Mouse (Mus musculus) stomach, embryonic 15.5 days (tissue): ENCODE results near the gene Akap8. TPM values are rescaled to one million over a fixed set of nuclear protein-coding genes. Genes with fewer than 3 reads are reported as not detected.

ENCODE experiments used
- ATAC-seq: fragments of 200-750 bp; cut with Nextera tagmentation; 2 replicates; pipeline ENCODE4 v1.8.0; 2017; ENCODE audit warnings: low read depth, moderate number of reproducible peaks, moderate TSS enrichment; ENCODE audit not compliant: insufficient read depth, low FRiP score
- H3K27ac ChIP-seq: fragments of 300-500 bp; sonication (generic); 2 replicates; pipeline ENCODE4 v1.5.1; 2015; ENCODE audit warnings: mild to moderate bottlenecking, inconsistent platforms
- H3K27me3 ChIP-seq: fragments of 300-500 bp; sonication (generic); replicated peaks from 2 replicates; pipeline ENCODE4 v1.6.1; 2015; ENCODE audit warnings: inconsistent platforms
- H3K36me3 ChIP-seq: fragments of 300-500 bp; sonication (generic); 2 replicates; pipeline ENCODE4 v1.6.1; 2015; ENCODE audit warnings: inconsistent platforms
- H3K4me1 ChIP-seq: fragments of 300-500 bp; sonication (generic); 2 replicates; pipeline ENCODE4 v1.6.1; 2015; ENCODE audit warnings: inconsistent platforms
- H3K4me2 ChIP-seq: fragments of 300-500 bp; sonication (generic); 2 replicates; pipeline ENCODE4 v1.6.1; 2015; ENCODE audit warnings: mild to moderate bottlenecking, inconsistent platforms
- H3K4me3 ChIP-seq: fragments of 300-500 bp; sonication (generic); replicated peaks from 2 replicates; pipeline ENCODE4 v1.5.1; 2015; ENCODE audit warnings: inconsistent platforms
- H3K9ac ChIP-seq: fragments of 300-500 bp; sonication (generic); 2 replicates; pipeline ENCODE4 v1.6.1; 2015; ENCODE audit warnings: inconsistent platforms
- H3K9me3 ChIP-seq: fragments of 300-500 bp; sonication (generic); 2 replicates; pipeline ENCODE4 v1.6.1; 2016; ENCODE audit warnings: inconsistent platforms
- WGBS: fragments of 180-500 bp; shearing (Covaris S2); methylation state at CpG from one replicate; pipeline ENCODE4 v1.1.7; 2015; 5-methylcytosine and 5-hydroxymethylcytosine counted together
- polyA plus RNA-seq: library from polyadenylated mRNA; unstranded; fragments of >200 nt; fragmentation: Nextera tagmentation; extraction: Ambion mirVana; gene quantifications from 2 replicates; pipeline ENCODE4 v1.2.1, GENCODE M21; 2015

The Akap8 gene
- polyA plus RNA-seq, 1 experiment from 2014 or later = 86.1 TPM

DNA sequence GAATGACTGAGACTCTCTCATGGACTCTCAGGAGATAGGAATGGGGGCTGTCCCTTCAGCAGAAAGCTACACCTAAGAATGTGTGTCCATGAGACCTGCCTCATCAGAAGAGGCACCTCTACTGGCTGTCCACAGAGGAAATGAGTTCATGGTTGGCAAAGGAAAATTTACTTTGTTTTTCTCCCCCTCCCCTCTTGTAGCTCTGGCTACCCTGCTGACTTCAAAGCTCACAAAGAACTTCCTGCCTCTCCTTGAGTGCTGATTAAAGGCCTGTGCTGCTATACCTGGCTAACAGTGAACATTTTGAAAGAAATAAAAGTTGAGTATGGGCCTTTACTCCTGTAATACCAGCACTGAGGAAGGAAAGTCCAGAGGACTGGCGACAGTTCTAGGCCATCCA is 20.1 kb upstream of the Akap8 start:
- H3K9me3 ChIP-seq = no peaks in the 10 kb centered on the region
- no peak overlapping the region for H3K9ac ChIP-seq
- H3K4me2 ChIP-seq = no peak overlapping the region
- no peaks in the 10 kb centered on the region for H3K27me3 ChIP-seq
- no peak for ATAC-seq
- no peak overlapping the region for H3K4me3 ChIP-seq
- WGBS = 90% methylated on average over 1 of the region's 1 CpGs
- H3K27ac ChIP-seq = no peak overlapping the region
- peaks cover 23% of the 10 kb centered on the region; the same call in 1 of the 2 replicates for H3K36me3 ChIP-seq
- H3K4me1 ChIP-seq = no peaks in the 10 kb centered on the region

DNA sequence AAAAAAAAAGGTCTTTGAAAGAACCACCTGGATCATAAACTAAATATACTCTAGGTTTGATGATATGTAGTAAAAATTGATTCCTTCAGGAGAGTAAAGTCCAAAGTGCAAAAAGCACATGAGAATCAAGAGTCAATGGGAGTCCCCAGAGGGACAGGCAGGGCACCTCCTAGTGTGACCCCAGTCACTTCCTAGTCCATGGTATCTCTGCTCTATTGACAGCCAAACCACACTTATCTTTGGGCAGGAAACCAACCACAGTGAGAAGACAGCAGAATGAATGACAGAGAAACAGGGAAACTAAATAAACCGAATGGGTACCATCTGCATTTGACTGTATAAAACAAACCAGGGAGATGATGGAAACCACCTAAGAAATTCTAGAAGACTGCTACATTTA is 19.1 kb upstream of the Akap8 start:
- Histone ChIP-seq H3K27ac (no peak overlapping the region), H3K36me3 (peaks cover 30% of the 10 kb centered on the region; the same call in 1 of the 2 replicates), H3K4me3 (no peak overlapping the region), H3K4me1 (no peaks in the 10 kb centered on the region), H3K9me3 (no peaks in the 10 kb centered on the region), H3K9ac (no peak overlapping the region), H3K4me2 (no peak overlapping the region), H3K27me3 (no peaks in the 10 kb centered on the region)
- ATAC-seq = no peak
- WGBS = 70% methylated on average over 1 of the region's 1 CpGs

DNA sequence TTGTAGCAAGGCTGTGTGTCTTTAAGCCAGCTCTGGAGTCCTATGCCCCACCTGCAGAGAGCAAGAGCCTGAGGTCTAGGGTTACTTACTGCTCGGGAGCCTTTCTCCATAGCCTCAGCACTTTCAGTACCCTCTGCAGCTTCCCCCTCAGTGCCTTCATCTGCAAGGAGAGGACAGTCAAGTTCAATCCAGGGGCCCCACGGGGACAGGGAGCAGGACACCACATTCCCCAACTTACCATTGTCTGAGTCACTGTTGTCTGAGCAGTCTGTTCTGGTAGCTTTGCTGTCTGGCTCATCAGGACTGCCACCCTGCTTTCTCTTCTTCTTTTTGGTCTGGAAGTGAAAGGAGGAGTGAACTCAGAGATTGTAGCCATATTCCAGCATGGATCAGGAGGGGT is 14.8 kb upstream of the Akap8 start:
- H3K36me3 ChIP-seq = peaks cover 56% of the 10 kb centered on the region
- WGBS = 87% methylated on average over 2 of the region's 2 CpGs

DNA sequence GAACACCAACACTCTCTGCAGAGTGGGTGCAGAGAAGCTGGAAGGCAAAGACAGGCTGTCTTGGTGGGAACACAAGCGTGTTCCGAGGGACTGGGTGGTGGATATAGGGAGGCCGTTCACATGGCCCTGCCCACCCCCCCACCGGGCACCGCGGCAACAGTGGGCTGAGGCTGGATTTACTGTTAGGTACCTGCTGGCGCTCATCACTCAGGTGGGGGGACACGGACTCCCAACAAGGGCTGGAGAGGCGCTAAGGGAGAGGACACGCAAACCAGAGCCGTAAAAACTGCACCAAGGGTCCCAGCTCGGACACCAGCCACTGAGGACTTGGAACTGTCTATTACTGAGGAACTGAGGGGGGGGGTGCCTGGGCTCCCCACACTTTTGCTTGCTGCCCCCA is 13.9 kb upstream of the Akap8 start:
- no peak overlapping the region for H3K4me2 ChIP-seq
- H3K9me3 ChIP-seq = no peaks in the 10 kb centered on the region
- H3K36me3 ChIP-seq = peaks cover 56% of the 10 kb centered on the region
- no peak overlapping the region for H3K9ac ChIP-seq
- WGBS = 92% methylated on average over 12 of the region's 12 CpGs
- no peak overlapping the region for H3K27ac ChIP-seq
- no peaks in the 10 kb centered on the region for H3K4me1 ChIP-seq
- H3K27me3 ChIP-seq = no peaks in the 10 kb centered on the region
- ATAC-seq = no peak
- H3K4me3 ChIP-seq = no peak overlapping the region

More for the DNA sequence above, 14.8 kb upstream of the Akap8 start:
- Histone ChIP-seq H3K4me3 (no peak overlapping the region), H3K4me2 (no peak overlapping the region), H3K27me3 (no peaks in the 10 kb centered on the region), H3K9me3 (no peaks in the 10 kb centered on the region), H3K4me1 (no peaks in the 10 kb centered on the region), H3K9ac (no peak overlapping the region), H3K27ac (no peak overlapping the region)
- ATAC-seq = no peak

DNA sequence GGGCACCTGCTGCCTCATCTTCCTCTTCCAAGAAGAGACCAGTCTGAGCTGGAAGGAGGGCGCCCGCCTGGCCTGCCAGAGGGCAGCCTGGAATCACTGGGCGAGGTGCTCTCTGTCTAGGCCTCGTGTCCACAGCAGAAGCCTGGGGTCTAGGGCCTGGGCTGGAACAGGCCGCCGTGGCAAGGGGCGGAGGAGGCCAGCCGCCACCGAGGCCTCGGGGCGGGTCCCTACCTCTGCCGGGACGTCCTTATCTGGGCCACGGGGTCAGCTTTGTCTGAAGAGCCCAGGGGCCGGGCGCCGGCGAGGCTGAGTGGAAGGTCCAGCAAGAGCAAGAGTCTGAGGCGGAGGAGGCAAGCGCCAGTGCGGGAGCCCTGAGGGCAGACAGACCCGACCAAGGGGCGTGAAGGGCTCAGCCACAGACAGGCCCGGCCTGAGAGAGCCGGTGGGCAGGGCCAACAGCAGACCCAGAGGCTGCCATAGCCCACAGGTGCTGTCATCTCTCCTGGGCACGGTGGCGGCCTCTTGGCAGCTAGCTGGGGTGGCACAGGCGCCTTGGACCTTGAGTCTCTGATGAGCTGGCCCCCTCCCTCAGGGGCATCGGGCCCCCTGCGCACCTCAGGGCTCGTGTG is 12.8 kb upstream of the Akap8 start:
- ATAC-seq = peak; percentile 38; the same call in 1 of the 2 replicates
- WGBS = 77% methylated on average over 31 of the region's 31 CpGs

DNA sequence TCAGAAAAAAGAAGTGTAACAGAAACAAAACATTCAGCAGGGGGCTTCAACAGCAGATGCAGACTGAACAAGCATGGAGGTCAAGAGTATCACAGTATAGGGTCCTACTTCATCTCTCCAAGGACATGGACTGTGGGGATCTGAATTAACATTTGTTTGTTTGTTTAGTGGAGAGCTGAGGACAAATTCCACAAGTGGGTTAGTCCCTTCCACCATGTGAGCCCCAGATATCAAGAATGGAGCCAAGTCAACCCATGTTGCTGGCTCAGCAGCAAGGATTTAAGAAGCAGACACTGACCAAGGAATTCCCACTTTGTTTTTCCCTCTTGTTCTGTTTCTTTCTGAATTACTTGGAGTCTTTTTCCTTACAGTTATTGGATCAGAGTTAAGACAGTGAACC is 6.5 kb upstream of the Akap8 start:
- no peak overlapping the region for H3K27ac ChIP-seq
- H3K27me3 ChIP-seq = no peaks in the 10 kb centered on the region
- H3K9ac ChIP-seq = no peak overlapping the region
- H3K36me3 ChIP-seq = peaks cover 26% of the 10 kb centered on the region
- H3K4me3 ChIP-seq = no peak overlapping the region
- no peak for ATAC-seq
- no peak overlapping the region for H3K4me2 ChIP-seq
- no peaks in the 10 kb centered on the region for H3K9me3 ChIP-seq
- H3K4me1 ChIP-seq = no peaks in the 10 kb centered on the region

More for the DNA sequence above, 12.8 kb upstream of the Akap8 start:
- Histone ChIP-seq H3K4me2 (no peak overlapping the region), H3K4me1 (no peaks in the 10 kb centered on the region), H3K36me3 (peaks cover 56% of the 10 kb centered on the region), H3K27me3 (no peaks in the 10 kb centered on the region), H3K27ac (no peak overlapping the region), H3K9me3 (no peaks in the 10 kb centered on the region), H3K4me3 (no peak overlapping the region), H3K9ac (no peak overlapping the region)

DNA sequence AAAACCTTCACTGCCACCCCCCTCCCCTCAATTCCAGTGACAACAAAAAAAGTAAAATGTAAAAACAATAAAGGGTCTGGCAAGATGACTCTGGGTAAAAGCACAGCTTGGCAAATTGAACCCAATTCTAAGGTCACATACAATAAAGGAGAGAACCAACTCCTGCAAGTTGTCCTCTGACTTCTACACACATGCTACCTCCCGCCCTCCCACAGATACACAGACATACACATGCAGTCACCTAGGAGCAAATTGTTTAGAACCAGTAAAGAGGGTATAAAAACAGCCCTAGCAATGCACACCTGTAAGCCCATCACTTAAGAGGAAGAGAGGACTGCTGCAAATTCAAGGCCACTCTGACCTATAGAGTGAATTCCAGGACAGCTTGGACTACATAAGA is 1.8 kb upstream of the Akap8 start:
- ATAC-seq = no peak
- Histone ChIP-seq H3K4me2 (no peak overlapping the region), H3K4me3 (no peak overlapping the region), H3K36me3 (peaks cover 17% of the 10 kb centered on the region; the same call in 1 of the 2 replicates), H3K27ac (no peak overlapping the region), H3K27me3 (no peaks in the 10 kb centered on the region), H3K9ac (no peak overlapping the region), H3K9me3 (no peaks in the 10 kb centered on the region), H3K4me1 (peaks cover 18% of the 10 kb centered on the region; the same call in 1 of the 2 replicates)
- 78% methylated on average over 1 of the region's 1 CpGs for WGBS

DNA sequence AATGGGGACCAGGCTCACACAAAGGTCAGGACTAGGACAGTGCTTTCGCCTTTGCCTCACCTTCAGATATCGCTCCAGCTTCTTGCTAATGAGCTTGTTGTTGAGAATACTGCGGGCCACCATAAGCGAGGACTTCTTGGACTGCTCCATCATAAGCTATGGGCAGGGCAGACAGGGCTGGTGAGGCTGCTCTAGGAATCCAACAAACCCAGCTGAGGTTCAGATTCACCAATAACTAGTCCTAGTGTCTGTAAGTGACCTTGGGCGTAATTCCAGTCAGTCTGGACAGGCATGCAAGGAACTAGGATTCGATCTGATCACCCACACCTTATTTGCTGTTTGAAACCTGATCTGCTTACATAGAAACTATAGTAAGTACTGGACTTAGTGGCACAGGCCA is 798 bp upstream of the Akap8 start:
- Histone ChIP-seq H3K27ac (peak overlapping the region; percentile 90), H3K4me2 (peak overlapping the region; percentile 81), H3K9me3 (no peaks in the 10 kb centered on the region), H3K27me3 (no peaks in the 10 kb centered on the region), H3K4me3 (peak overlapping the region; percentile 95), H3K9ac (peak overlapping the region; percentile 56), H3K4me1 (peaks cover 18% of the 10 kb centered on the region; the same call in 1 of the 2 replicates), H3K36me3 (peaks cover 20% of the 10 kb centered on the region; the same call in 1 of the 2 replicates)
- WGBS = 14% methylated on average over 6 of the region's 6 CpGs
- no peak for ATAC-seq

DNA sequence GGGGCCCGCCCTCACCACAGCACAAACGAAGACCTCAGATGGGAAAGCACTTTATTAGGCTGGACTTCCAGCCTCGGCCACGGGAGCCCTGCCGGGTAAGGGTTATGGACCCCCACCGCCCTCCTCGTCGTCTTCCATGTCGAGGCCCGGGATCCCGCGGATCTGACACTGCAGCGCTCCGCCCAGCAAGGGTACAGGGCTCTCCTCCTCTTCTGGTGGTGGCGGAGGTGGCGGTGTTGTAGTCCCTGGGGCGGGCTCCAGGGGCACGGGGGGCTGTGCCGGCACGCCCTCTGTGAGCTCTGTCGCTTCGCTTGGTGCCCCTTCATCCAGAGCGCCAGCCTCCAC is 324 bp upstream of the Akap8 start:
- peak overlapping the region; percentile 95 for H3K4me3 ChIP-seq
- ATAC-seq = peak; percentile 65
- WGBS = under 1% methylated on average over 23 of the region's 23 CpGs
- H3K4me2 ChIP-seq = peak overlapping the region; percentile 81
- H3K9ac ChIP-seq = peak overlapping the region; percentile 56
- no peaks in the 10 kb centered on the region for H3K9me3 ChIP-seq
- H3K36me3 ChIP-seq = peaks cover 25% of the 10 kb centered on the region
- H3K27ac ChIP-seq = peak overlapping the region; percentile 90
- peaks cover 18% of the 10 kb centered on the region; the same call in 1 of the 2 replicates for H3K4me1 ChIP-seq
- H3K27me3 ChIP-seq = no peaks in the 10 kb centered on the region

DNA sequence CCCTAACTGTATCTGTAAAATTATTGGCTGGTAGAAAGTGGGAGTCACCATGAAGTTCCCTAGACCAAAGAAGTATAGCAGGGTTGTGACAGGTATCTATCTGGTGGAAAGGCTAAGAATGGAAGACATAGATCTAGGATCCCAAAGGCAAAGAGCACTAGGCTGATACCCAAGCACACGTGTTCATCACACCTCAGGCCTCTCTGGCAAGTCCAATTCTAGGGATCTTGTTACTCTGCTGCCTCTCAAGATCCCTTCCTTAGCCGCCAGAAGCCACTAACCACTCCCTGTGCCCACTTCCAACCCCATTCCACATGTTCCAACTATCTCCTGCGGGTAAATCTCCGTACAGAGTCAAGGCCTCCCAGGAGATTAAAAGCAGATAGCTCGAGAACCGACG is 1.1 kb downstream of the Akap8 start:
- Histone ChIP-seq H3K27me3 (no peaks in the 10 kb centered on the region), H3K27ac (peak overlapping the region; percentile 96), H3K36me3 (peaks cover 39% of the 10 kb centered on the region), H3K9me3 (no peaks in the 10 kb centered on the region), H3K4me1 (peaks cover 18% of the 10 kb centered on the region; the same call in 1 of the 2 replicates), H3K9ac (peak overlapping the region; percentile 88), H3K4me3 (peak overlapping the region; percentile 95), H3K4me2 (peak overlapping the region; percentile 87)
- WGBS = 0% methylated on average over 7 of the region's 7 CpGs
- no peak for ATAC-seq

DNA sequence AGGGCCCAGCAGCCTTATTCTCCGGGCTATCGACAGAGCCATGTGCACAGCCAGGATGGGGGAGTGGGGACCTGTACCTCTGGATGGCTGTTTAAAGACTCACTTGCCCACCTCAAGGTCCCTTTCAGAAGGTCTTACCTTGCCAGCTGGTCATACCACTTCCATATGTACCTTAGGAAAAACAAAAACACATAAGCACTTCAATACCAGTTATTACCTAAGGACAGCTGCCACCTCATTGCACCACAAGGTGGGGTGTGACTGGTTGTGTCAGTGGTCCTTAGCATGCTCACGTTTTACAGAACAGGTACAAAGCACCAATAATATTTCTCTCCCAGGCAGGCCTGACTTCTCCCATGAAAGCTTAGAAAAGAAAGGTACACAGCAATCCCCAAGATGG is 3.3 kb downstream of the Akap8 start:
- Histone ChIP-seq H3K4me1 (peaks cover 18% of the 10 kb centered on the region; the same call in 1 of the 2 replicates), H3K36me3 (peaks cover 50% of the 10 kb centered on the region), H3K27me3 (no peaks in the 10 kb centered on the region), H3K9ac (no peak overlapping the region), H3K4me2 (no peak overlapping the region), H3K27ac (no peak overlapping the region), H3K4me3 (no peak overlapping the region), H3K9me3 (no peaks in the 10 kb centered on the region)
- ATAC-seq = no peak
- 80% methylated on average over 3 of the region's 3 CpGs for WGBS

DNA sequence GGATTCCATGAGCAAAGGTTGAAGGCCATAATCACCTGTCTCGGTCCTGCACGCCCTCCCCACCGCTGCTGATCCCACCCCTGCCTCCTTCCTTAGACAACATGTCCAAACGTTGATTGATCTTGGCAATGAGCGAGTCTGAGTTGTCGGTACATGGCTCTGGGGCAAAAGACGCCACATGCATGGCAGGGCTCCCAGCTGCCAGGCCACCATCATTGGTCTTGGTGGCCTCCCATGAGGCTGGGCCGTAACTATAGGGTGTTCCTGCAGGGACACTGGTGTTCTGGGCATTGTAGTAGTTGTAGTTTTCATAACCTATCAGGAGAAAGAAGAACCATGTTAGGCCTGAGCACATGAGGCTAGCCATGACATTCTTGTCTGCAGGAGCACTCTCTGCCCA is 4.0 kb downstream of the Akap8 start:
- peaks cover 56% of the 10 kb centered on the region for H3K36me3 ChIP-seq
- no peak overlapping the region for H3K9ac ChIP-seq
- WGBS = 93% methylated on average over 8 of the region's 8 CpGs
- no peak for ATAC-seq
- H3K27ac ChIP-seq = no peak overlapping the region
- H3K27me3 ChIP-seq = no peaks in the 10 kb centered on the region
- H3K4me3 ChIP-seq = no peak overlapping the region
- H3K4me1 ChIP-seq = peaks cover 15% of the 10 kb centered on the region; the same call in 1 of the 2 replicates
- H3K9me3 ChIP-seq = no peaks in the 10 kb centered on the region
- no peak overlapping the region for H3K4me2 ChIP-seq

DNA sequence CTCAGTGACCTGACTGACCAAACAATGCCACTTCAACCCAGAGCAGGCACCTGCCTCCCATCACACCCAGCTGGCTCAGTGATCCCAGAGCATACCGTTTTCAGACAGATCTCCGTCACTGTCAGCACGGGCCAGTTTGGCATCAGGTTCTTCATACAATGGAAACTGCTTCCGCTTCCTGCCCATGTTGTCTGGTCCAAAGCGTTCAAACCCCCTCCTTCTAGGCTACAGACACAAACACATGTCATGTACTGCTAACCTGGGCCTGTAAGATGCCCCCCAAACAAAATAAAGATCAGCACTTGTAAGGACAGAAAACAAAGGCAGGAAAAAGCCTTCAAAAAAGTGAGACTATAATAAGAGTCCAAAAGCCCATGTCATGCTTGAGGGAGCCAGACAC is 5.5 kb downstream of the Akap8 start:
- H3K4me2 ChIP-seq = no peak overlapping the region
- H3K4me3 ChIP-seq = no peak overlapping the region
- no peak for ATAC-seq
- no peaks in the 10 kb centered on the region for H3K9me3 ChIP-seq
- H3K36me3 ChIP-seq = peaks cover 70% of the 10 kb centered on the region
- 93% methylated on average over 5 of the region's 5 CpGs for WGBS
- no peaks in the 10 kb centered on the region for H3K27me3 ChIP-seq
- H3K9ac ChIP-seq = no peak overlapping the region
- no peak overlapping the region for H3K27ac ChIP-seq
- H3K4me1 ChIP-seq = peaks cover 11% of the 10 kb centered on the region; the same call in 1 of the 2 replicates
